Comparison of ENCODE assay signal across 11 mouse cellular contexts in the genomic region with DNA sequence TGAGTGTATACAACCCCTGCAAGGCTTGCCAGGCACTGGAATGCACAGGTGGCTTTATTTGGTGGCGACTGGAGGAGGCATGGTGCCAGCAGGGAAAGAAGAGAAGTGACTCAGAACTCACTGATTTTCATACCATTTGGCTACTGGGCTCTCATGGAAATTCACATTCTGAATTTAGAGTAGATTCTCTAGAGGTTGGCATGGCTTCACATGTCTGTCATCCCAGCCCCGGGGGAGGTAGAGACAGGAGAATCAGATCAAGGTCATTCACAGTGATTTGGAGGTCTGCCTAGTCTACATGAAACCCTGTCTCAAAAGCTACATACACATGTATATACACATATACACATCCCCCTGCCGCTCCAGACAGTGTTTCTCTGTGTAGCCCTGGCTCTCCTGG. TPM values are rescaled to one million over a fixed set of nuclear protein-coding genes. Genes with fewer than 3 reads are reported as not detected.
DNase-seq lines count a peak whose midpoint lies in the region; ATAC-seq lines count a peak whose summit lies in the region.
"Had no signal": no experiment of that assay in that cellular context is flagged by ENCODE, and none has a peak within 500 bp of the region (broad histone marks: within the 10 kb centered on the region; RNA-seq: fewer than 3 reads in every experiment).

No protein-coding gene starts in this region.

- intact Hi-C loops in left cerebral cortex, postnatal 25 days (cut with DNase I): no loop called here

- DNase-seq in layer of hippocampus, adult 18-20 months (ENCODE audit: low spot score in 2 of 2): peak; percentile 3 to 38
- no peak for DNase-seq in layer of hippocampus, postnatal 36 days
- DNase-seq in 3134 (ENCODE audit: extremely low read depth, insufficient read length, low spot score) (peak; percentile 16), 3T3-L1 (ENCODE audit: low read depth, low spot score) (peak; percentile 38)
- DNase-seq in left cerebral cortex, postnatal 25 days (ENCODE audit: low spot score in 2 of 2): peak; percentile 9 to 78
- DNase-seq: cerebellum, adult 11-12 months; forebrain, postnatal 0 days; liver, postnatal 0 days had no signal

- ATAC-seq in megakaryocyte-erythroid progenitor cell, adult 5-6 weeks (replicated peaks; ENCODE audit: low FRiP score, low TSS enrichment, poor library complexity, severe bottlenecking): no peak
- no peak for ATAC-seq in erythroblast, adult 5-6 weeks (replicated peaks; ENCODE audit: low FRiP score, poor library complexity, severe bottlenecking)
- ATAC-seq: forebrain, postnatal 0 days; liver, postnatal 0 days had no signal

RNA-seq across cellular contexts. Expression of gene Flvcr2, which starts 9.4 kb away (rescaled TPM):
- 1 to 10 TPM; 1.4 to 1.5 TPM for total RNA-seq in layer of hippocampus, adult 18-20 months (2021)
- total RNA-seq in layer of hippocampus, postnatal 36 days (2021): 1 to 10 TPM; 1.8 to 2.6 TPM
- total RNA-seq in left cerebral cortex, postnatal 25 days (2021): 1 to 10 TPM; 2.6 TPM
- not detected in 2 replicates for total RNA-seq in megakaryocyte-erythroid progenitor cell, adult 5-6 weeks (2014; fragmentation: Nextera tagmentation)
- total RNA-seq in megakaryocyte-erythroid progenitor cell, adult 5-6 weeks (2017): not detected in 2 replicates
- total RNA-seq in erythroblast, adult 5-6 weeks (2015; ENCODE audit: low replicate concordance): not detected in 2 replicates
- not detected in 2 replicates for total RNA-seq in erythroblast, adult 5-6 weeks (2017; ENCODE audit: low replicate concordance)

RNA-seq across cellular contexts. Expression of gene Batf, which starts 50.5 kb away (rescaled TPM):
- under 1 TPM; 0.35 to 0.36 TPM for total RNA-seq in layer of hippocampus, adult 18-20 months (2021)
- under 1 TPM in 1 of 2 experiments, not detected in 1; 0.96 TPM for total RNA-seq in layer of hippocampus, postnatal 36 days (2021)
- total RNA-seq in left cerebral cortex, postnatal 25 days (2021): under 1 TPM; 0.71 to 0.78 TPM
- 3.3 and 4.7 TPM in 2 replicates for total RNA-seq in megakaryocyte-erythroid progenitor cell, adult 5-6 weeks (2014; fragmentation: Nextera tagmentation)
- total RNA-seq in megakaryocyte-erythroid progenitor cell, adult 5-6 weeks (2017): 10.4 and 32.5 TPM in 2 replicates
- 3.6 TPM in 1 of 2 replicates, not detected in the other for total RNA-seq in erythroblast, adult 5-6 weeks (2015; ENCODE audit: low replicate concordance)
- 3.2 and 6.0 TPM in 2 replicates for total RNA-seq in erythroblast, adult 5-6 weeks (2017; ENCODE audit: low replicate concordance)
- total RNA-seq: forebrain, postnatal 0 days; gastrocnemius, adult 8-10 months had no signal

Comparison
In these comparisons a context has a peak if more than half of its experiments do, and no peak if none do; other contexts are left out.
1. DNase-seq: peak in layer of hippocampus, adult 18-20 months (2 of 2), 3134 (single experiment), 3T3-L1 (single experiment) and left cerebral cortex, postnatal 25 days (2 of 2); none in layer of hippocampus, postnatal 36 days (0 of 2).